9 mouse cellular contexts compared by ENCODE assay signal in genomic region chr3:89646813-89647255, GRCm38 (mm10).
DNase-seq lines count a peak whose midpoint lies in the region; ATAC-seq and TF ChIP-seq lines count a peak whose summit lies in the region.
"Had no signal": no experiment of that assay in that cellular context is flagged by ENCODE, and none has a peak within 500 bp of the region (broad histone marks: within the 10 kb centered on the region; RNA-seq: fewer than 3 reads in every experiment).

No protein-coding gene starts in this region.

- no peaks in the 10 kb centered on the region for H3K36me3 ChIP-seq in midbrain, embryonic 16.5 days (ENCODE audit: control insufficient read depth, insufficient read depth, low read length)

- H3K27ac ChIP-seq in cerebellum, adult 2 months (ENCODE audit: insufficient read depth, low read length), result no peak overlapping the region
- peak overlapping the region; percentile 87 for H3K27ac ChIP-seq in midbrain, embryonic 16.5 days (ENCODE audit: low read length)

- H3K4me3 ChIP-seq in cerebellum, adult 2 months (replicated peaks; ENCODE audit: insufficient read depth, low read depth, low read length), result no peak overlapping the region
- H3K4me3 ChIP-seq in midbrain, embryonic 16.5 days (ENCODE audit: low read depth, low read length), result no peak overlapping the region
- H3K4me3 ChIP-seq: myocyte had no signal

- peaks cover 12% of the 10 kb centered on the region for H3K4me1 ChIP-seq in cerebellum, adult 2 months (ENCODE audit: control insufficient read depth, insufficient read depth, low read length)
- H3K4me1 ChIP-seq in midbrain, embryonic 16.5 days (ENCODE audit: control insufficient read depth, insufficient read depth, low read length), result peaks cover 35% of the 10 kb centered on the region

- WGBS in cerebellum, adult 2 months, result 15% methylated on average over 5 of the region's 5 CpGs
- 36% methylated on average over 5 of the region's 5 CpGs for WGBS in midbrain, embryonic 16.5 days

- peak; percentile 50 for ATAC-seq in midbrain, embryonic 16.5 days
- no peak for ATAC-seq in erythroid progenitor cell, adult 5-6 weeks (replicated peaks; ENCODE audit: low FRiP score, poor library complexity, severe bottlenecking)

- no peaks in the 10 kb centered on the region for H3K9me3 ChIP-seq in midbrain, embryonic 16.5 days (replicated peaks; ENCODE audit: control insufficient read depth, low read length, poor library complexity, severe bottlenecking)

- peak overlapping the region; percentile 47; the same call in 1 of the 2 replicates for H3K9ac ChIP-seq in midbrain, embryonic 16.5 days (ENCODE audit: low read depth, low read length)

- peak; percentile 50 for DNase-seq in R1 (ENCODE audit: low read depth, low spot score)
- peak; percentile 55 to 57 for DNase-seq in cerebellum, adult 2 months
- DNase-seq in frontal cortex, postnatal 25 days (ENCODE audit: low spot score in 2 of 2), result peak; percentile 66 to 84
- peak; percentile 14 to 37 for DNase-seq in kidney, adult 8-10 months
- peak; percentile 89 to 95 for DNase-seq in left cerebral cortex, postnatal 14 days (ENCODE audit: low spot score in 2 of 2)
- DNase-seq in urinary bladder, postnatal 4 days (ENCODE audit: low spot score in 2 of 2), result peak; percentile 58 to 85

- no peak overlapping the region for H3K4me2 ChIP-seq in midbrain, embryonic 16.5 days (ENCODE audit: low read length)

- no peak for TF ChIP-seq CTCF in cerebellum, adult 2 months (IDR thresholded peaks at IDR 0.05; ENCODE audit: borderline replicate concordance, insufficient read depth, low read depth, low read length)

- no peaks in the 10 kb centered on the region for H3K27me3 ChIP-seq in cerebellum, adult 2 months (ENCODE audit: control insufficient read depth, insufficient read depth, low read length)
- H3K27me3 ChIP-seq in midbrain, embryonic 16.5 days (ENCODE audit: control insufficient read depth, insufficient read depth, low read depth, low read length), result no peaks in the 10 kb centered on the region

- intact Hi-C loops in left cerebral cortex, postnatal 14 days (cut with DNase I), result no loop called here

- TF ChIP-seq POLR2A in cerebellum, adult 2 months (IDR thresholded peaks at IDR 0.05; ENCODE audit: borderline replicate concordance, insufficient read depth, low read length), result no peak

Comparison
In these comparisons a context has a peak if more than half of its experiments do, and no peak if none do; other contexts are left out.
1. DNase-seq: peak in every context shown above with its lines; median percentile 92 in left cerebral cortex, postnatal 14 days; 75 in frontal cortex, postnatal 25 days; 72 in urinary bladder, postnatal 4 days; 56 in cerebellum, adult 2 months; 50 in R1; 26 in kidney, adult 8-10 months.